Mouse (Mus musculus) cerebellum, postnatal 4 days (tissue): ENCODE results near the gene Luc7l3.
A peak's percentile ranks its signal among the peaks of the same experiment; 100 is the strongest.

Experiments used
- DNase-seq, 2 experiments: peaks; one replicate each; pipeline ENCODE4 v3.0.0; 2022; ENCODE audit warnings: low spot score in 2 of 2, mixed read lengths in 1 of 2

Luc7l3 gene

GRCm38 (mm10) chr11:94338347-94338746, 16.6 kb upstream of the Luc7l3 start:
- DNase-seq: no peak

- DNase-seq: no peak
These were observed 14.8 kb upstream of the Luc7l3 start for GRCm38 (mm10) chr11:94336551-94336950.

- no peak for DNase-seq
These were observed 12.7 kb upstream of the Luc7l3 start for GRCm38 (mm10) chr11:94334386-94334968.

DNA sequence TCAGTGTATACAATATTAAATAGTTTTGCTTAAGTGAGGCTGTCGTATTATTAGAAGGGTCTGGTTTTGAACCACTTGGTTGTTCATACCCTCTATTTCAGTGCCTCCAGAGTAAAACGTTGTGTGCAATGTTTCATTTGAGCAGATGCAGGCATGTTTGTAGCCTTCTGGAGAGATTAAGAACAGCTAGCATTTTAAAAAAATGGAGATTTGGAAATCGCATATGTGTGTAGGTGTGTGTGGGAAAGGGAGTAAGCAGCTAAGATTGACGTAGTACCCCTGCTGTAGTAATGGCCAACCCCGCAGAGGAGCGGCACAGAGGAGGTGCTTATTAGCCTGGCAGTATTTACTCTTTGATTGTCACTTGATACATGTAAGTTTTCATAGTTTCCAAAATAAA, 10.9 kb upstream of the Luc7l3 start:
- DNase-seq: no peak

DNA sequence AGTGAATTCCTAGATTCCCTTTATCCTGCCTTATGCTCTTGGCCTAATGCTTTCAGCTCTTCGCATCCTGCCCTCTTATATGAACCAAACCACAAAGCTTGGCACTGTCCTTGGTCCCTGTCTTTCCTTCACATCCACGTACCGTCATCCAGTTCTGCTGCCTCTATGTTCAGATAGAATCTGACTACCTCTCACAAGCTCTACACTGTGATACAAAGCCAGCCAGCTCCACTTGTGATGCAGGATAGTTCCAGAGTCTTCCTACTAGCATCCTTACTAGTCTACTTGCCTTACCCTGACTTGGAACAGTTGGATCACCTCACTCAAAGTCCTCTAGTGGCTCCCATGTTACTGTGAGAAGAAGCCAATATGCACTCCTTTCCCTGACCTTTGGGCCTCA, 8.4 kb upstream of the Luc7l3 start:
- DNase-seq: no peak

DNA sequence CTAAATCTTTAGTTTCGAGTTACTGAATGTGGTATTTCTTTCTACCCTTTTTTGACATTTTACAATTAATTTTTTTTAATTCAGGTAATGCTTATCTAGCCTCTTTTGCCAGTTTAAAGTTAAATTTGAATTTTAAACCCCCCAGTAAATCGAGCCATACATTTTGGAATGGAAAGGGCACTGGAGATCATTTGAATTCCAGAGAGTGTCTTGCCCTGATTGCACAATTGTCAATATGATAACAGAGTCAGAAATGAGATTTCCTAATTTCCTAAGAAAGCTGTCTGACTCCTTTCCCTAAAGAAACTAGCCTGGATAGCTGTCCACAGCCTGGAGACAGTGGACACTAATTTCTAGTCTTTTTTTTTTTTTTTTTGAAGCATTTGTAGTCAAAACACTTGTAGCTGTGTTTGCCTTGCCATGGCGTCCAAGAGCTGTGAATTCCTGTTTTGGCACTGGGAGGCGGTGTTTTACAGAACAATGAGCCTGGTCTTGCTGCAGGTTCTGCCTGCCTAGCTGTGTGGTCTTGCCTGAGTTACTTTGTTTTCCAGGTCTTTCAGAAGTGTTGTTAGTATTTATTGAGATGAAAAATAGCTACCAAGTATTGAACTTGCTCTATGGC, 7.6 kb upstream of the Luc7l3 start:
- peak in 1 of 2 experiments; percentile 47 for DNase-seq

GRCm38 (mm10) chr11:94328644-94329025, 6.8 kb upstream of the Luc7l3 start:
- DNase-seq: no peak

GRCm38 (mm10) chr11:94327693-94328643, 6.2 kb upstream of the Luc7l3 start, which contains the start of gene Ankrd40:
Gene Ankrd40 (plus strand): TSS chr11:94328001.
- DNase-seq: peak; percentile 94 to 96

GRCm38 (mm10) chr11:94326961-94327411, 5.2 kb upstream of the Luc7l3 start:
- peak in 1 of 2 experiments; percentile 39 for DNase-seq

GRCm38 (mm10) chr11:94324618-94325017, 2.8 kb upstream of the Luc7l3 start:
- DNase-seq: no peak

GRCm38 (mm10) chr11:94323271-94323925, 1.6 kb upstream of the Luc7l3 start:
- no peak for DNase-seq

GRCm38 (mm10) chr11:94322636-94323035, 848 bp upstream of the Luc7l3 start:
- no peak for DNase-seq

DNA sequence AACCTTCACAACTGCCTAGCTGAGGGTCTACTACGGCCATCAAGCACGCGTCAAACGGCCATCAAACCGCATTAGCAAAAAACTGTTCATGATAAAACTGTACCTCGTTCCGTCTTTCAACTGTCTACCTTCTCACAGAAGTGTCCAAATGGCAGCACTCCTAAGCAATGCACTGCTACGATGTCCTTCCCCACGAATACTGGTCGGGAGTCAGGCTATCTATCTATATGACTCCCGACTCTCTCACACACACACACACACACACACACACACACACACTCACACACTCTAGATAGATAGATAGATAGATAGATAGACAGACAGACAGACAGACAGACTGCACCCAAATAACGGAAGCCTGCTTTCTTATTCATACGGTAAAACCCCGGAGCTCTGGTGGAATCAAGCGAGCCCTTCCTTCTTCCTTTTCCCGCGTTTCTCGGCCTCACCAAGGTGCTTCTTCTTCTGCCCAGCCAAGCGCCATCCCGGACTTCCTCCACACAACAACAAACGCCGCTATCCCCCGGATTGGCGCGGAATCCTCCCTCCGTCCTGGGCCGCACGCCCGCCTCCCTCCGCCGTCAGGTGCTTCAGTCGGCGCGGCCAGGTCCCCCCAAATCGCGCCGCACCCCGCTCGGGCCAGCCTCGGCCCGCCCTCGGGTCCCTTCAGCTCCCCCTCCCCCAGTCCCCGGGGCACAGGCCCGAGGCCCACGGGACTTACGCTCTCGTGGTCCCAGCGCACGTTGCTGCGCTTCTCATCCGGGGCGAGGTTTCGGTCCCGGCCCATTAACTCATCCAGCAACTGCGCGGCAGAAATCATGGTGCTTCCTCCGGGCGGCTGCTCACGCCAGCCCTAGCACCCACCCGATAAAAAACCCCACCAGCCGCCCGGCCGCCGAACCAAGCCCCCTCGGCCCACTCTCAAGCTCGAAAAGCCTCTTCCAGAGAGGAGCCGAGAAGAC, 538 bp downstream of the Luc7l3 start:
- no peak for DNase-seq

DNA sequence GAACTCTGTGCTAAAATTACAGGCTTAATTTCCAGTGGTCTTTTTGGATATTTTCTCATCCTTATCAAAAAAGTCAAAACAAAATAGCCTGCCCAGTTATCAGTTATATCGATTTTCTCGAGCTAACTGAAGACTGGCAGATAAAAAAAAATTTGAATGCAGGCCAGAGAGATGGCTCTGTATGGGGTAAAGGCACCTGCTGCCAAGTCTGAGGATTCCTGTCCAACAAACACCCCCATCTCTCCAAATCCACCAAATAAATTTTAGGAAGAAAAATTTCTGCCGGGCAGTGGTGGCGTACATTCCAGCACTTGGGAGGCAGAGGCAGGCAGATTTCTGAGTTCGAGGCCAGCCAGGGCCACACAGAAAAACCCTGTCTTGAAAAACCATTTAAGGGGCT, 3.7 kb downstream of the Luc7l3 start:
- no peak for DNase-seq

DNA sequence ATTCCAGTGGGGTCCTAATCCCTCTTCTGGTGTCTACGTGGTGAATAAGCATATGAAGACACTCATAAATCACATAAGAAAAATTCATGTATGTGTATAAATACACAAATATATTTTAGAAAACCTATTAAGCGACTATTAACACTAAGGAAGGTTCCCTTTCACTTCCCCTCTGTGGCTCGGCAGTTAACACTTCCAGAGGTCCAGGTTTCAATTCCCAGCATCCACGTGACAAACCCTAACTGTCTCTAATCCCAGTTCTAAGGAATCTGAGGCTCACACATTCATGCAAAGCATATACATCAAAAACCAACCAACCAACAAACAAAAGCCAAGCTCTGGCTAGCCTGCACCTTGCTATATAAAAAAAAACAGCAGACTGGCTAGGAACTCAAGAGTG, 4.3 kb downstream of the Luc7l3 start:
- no peak for DNase-seq

GRCm38 (mm10) chr11:94317014-94317413, 4.8 kb downstream of the Luc7l3 start:
- no peak for DNase-seq

- no peak for DNase-seq
These were observed 5.3 kb downstream of the Luc7l3 start for GRCm38 (mm10) chr11:94316528-94316927.

DNA sequence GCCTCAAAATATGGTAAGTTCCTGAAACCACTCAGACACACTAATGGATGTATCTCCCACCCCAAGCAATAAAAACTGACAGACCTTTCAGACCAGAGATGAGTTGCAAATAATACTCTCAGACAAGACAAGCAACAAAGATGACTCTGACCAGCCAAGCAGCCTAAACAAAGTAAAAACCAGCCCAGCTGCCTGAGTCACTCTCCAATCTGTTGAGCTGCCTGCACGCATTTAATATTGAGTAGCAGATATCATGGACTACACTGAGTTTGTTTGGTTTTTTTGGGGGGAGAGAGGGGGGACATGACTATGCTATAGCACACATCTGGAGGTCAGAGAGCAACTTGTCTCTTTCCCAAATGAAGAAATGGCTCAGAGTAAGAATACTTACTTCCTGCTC, 6.5 kb downstream of the Luc7l3 start:
- DNase-seq: no peak

GRCm38 (mm10) chr11:94314098-94314652, 7.6 kb downstream of the Luc7l3 start:
- DNase-seq: no peak

DNA sequence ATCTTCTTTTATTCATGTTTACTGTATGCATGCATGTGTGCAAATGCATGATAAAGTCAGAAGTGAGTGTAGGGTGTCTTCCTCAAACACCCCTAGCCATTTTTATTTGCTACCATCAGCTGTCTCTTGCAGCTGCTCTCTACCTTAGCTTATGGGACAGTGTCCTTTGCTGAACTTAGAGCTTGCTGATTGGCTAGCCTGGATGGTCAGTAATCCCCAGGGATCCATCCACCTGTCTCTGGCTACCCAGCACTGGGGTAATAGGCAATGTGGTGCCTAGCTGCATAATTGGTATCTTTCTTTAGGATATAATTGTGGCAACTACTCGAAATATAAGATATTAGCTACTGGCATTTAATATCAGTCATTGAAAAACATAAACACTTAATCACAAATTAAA, 9.1 kb downstream of the Luc7l3 start:
- DNase-seq: no peak
